Mouse (Mus musculus) ES-Bruce4 (cell line): ENCODE measurements around the gene Ercc6l2.

ENCODE experiments used
- CTCF ChIP-seq: IDR thresholded peaks from one replicate; pipeline ENCODE4 v1.8.1; 2011; ENCODE audit warnings: low read depth, low read length
- POLR2A ChIP-seq: IDR thresholded peaks from one replicate; pipeline ENCODE4 v1.8.1; 2011; ENCODE audit warnings: low read length; ENCODE audit not compliant: insufficient read depth

DNA sequence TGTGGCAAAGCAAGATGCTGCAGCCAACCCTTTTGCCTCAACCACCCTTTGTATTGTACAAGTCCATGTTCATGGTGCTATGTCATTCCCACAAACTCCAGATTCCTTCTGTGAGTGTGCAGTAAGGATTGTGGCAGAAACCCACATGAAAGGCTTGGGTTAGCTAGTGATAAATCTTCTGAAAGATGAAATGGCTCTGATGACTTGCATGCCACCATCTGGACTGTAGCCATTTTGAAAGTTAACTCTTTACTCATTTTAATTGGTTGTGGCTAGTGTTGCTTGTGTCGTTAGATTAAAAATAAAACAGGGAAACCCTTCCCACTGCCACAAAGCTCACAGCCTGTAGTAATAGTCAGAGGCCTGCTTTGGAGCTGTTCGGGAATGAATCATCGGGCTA is 44.0 kb upstream of the Ercc6l2 start:
- TF ChIP-seq POLR2A (no peak), CTCF (no peak)
